Mouse (Mus musculus): ENCODE measurements around the gene Lcn8.

GRCm38 (mm10) chr2:25607761-25608622, 44.9 kb upstream of the Lcn8 start, which contains the start of gene Rabl6:
- TF ChIP-seq CTCF (IDR thresholded peaks at IDR 0.05; ENCODE audit: low read depth) (no peak), EP300 (optimal IDR thresholded peaks at IDR 0.05) (no peak)

Data from stomach, postnatal 0 days (tissue).